Mouse (Mus musculus): ENCODE results near the gene Slc4a8.
"Not testable (repeated sequence)": the region's sequence is repeated elsewhere in the genome, so short reads cannot be mapped to it uniquely, and the experiment has no call there.

The Slc4a8 gene

GRCm38 (mm10) chr15:100739442-100739841 lies 22.1 kb upstream of the Slc4a8 start:
- peak in 1 of 2 experiments; percentile 30 for DNase-seq (ENCODE audit: low spot score in 2 of 2)

- no peak for DNase-seq (ENCODE audit: low spot score in 2 of 2)
Measured at GRCm38 (mm10) chr15:100743238-100743637, 18.3 kb upstream of the Slc4a8 start.

- no peak for DNase-seq (ENCODE audit: low spot score in 2 of 2)
Measured at GRCm38 (mm10) chr15:100746478-100747120, 14.9 kb upstream of the Slc4a8 start.

GRCm38 (mm10) chr15:100747121-100747963 lies 14.2 kb upstream of the Slc4a8 start:
- no peak for DNase-seq (ENCODE audit: low spot score in 2 of 2)

- no peak for DNase-seq (ENCODE audit: low spot score in 2 of 2)
Measured at GRCm38 (mm10) chr15:100748584-100748983, 13.0 kb upstream of the Slc4a8 start.

GRCm38 (mm10) chr15:100749751-100750538 lies 11.6 kb upstream of the Slc4a8 start:
- no peak for DNase-seq (ENCODE audit: low spot score in 2 of 2)

GRCm38 (mm10) chr15:100752439-100752838 lies 9.1 kb upstream of the Slc4a8 start:
- no peak for DNase-seq (ENCODE audit: low spot score in 2 of 2)

- no peak for DNase-seq (ENCODE audit: low spot score in 2 of 2)
Measured at GRCm38 (mm10) chr15:100753045-100753444, 8.5 kb upstream of the Slc4a8 start.

GRCm38 (mm10) chr15:100754041-100754440 lies 7.5 kb upstream of the Slc4a8 start:
- DNase-seq (ENCODE audit: low spot score in 2 of 2): no peak

GRCm38 (mm10) chr15:100754805-100755497 lies 6.6 kb upstream of the Slc4a8 start:
- no peak for DNase-seq (ENCODE audit: low spot score in 2 of 2)

- no peak for DNase-seq (ENCODE audit: low spot score in 2 of 2)
Measured at GRCm38 (mm10) chr15:100755498-100755859, 6.1 kb upstream of the Slc4a8 start.

GRCm38 (mm10) chr15:100755881-100756624 lies 5.5 kb upstream of the Slc4a8 start:
- no peak for DNase-seq (ENCODE audit: low spot score in 2 of 2)

GRCm38 (mm10) chr15:100757527-100757978 lies 4.0 kb upstream of the Slc4a8 start:
- no peak for DNase-seq (ENCODE audit: low spot score in 2 of 2)

GRCm38 (mm10) chr15:100759286-100759685 lies 2.3 kb upstream of the Slc4a8 start:
- DNase-seq (ENCODE audit: low spot score in 2 of 2): no peak

- DNase-seq (ENCODE audit: low spot score in 2 of 2): no peak
Measured at GRCm38 (mm10) chr15:100761036-100761418, 520 bp upstream of the Slc4a8 start.

GRCm38 (mm10) chr15:100762649-100763048 lies 1.1 kb downstream of the Slc4a8 start:
- no peak for DNase-seq (ENCODE audit: low spot score in 2 of 2)

- DNase-seq (ENCODE audit: low spot score in 2 of 2): no peak
Measured at GRCm38 (mm10) chr15:100764163-100764951, 2.8 kb downstream of the Slc4a8 start.

GRCm38 (mm10) chr15:100766826-100767225 lies 5.3 kb downstream of the Slc4a8 start:
- no peak for DNase-seq (ENCODE audit: low spot score in 2 of 2)

- DNase-seq (ENCODE audit: low spot score in 2 of 2): no peak
Measured at GRCm38 (mm10) chr15:100767851-100768250, 6.3 kb downstream of the Slc4a8 start.

GRCm38 (mm10) chr15:100769023-100769422 lies 7.5 kb downstream of the Slc4a8 start:
- DNase-seq (ENCODE audit: low spot score in 2 of 2): not testable (repeated sequence)
